Mouse (Mus musculus) monocyte, adult 2 months (primary cell): ENCODE measurements around the gene Fgd6.

Experiments
- DNase-seq, 2 experiments: peaks; one replicate each; pipeline ENCODE4 v3.0.0; 2022; ENCODE audit warnings: low spot score in 2 of 2, low read depth in 1 of 2

Gene Fgd6

GRCm38 (mm10) chr10:94172706-94173105, 136.9 kb downstream of the Fgd6 start:
- no peak for DNase-seq

- no peak for DNase-seq
Observed at GRCm38 (mm10) chr10:94174652-94175051, 138.9 kb downstream of the Fgd6 start.

- DNase-seq: no peak
Observed at GRCm38 (mm10) chr10:94183199-94183598, 147.4 kb downstream of the Fgd6 start.
